Mouse (Mus musculus) liver, embryonic 14.5 days (tissue): ENCODE measurements around the gene Pla2g1b. TPM values are rescaled to one million over a fixed set of nuclear protein-coding genes. Genes with fewer than 3 reads are reported as not detected.

Experiments
- ATAC-seq: fragments of 200-750 bp; cut with Nextera tagmentation; 2 replicates; pipeline ENCODE4 v1.8.0; 2017; ENCODE audit warnings: moderate number of reproducible peaks, mild to moderate bottlenecking, moderate library complexity; ENCODE audit not compliant: insufficient read depth
- DNase-seq, 3 experiments: peaks; one replicate each; pipeline ENCODE4 v3.0.0-alpha.2; 2012 to 2013; ENCODE audit warnings: low read depth in 3 of 3, low spot score in 3 of 3
- H3K27ac ChIP-seq: fragments of 300-500 bp; sonication (generic); 2 replicates; pipeline ENCODE4 v1.5.1; 2014; ENCODE audit warnings: moderate library complexity, mild to moderate bottlenecking, control low read depth, inconsistent platforms
- H3K27me3 ChIP-seq: fragments of 300-500 bp; sonication (generic); 2 replicates; pipeline ENCODE4 v1.6.1; 2014; ENCODE audit warnings: mild to moderate bottlenecking, low read length, moderate library complexity; ENCODE audit not compliant: control insufficient read depth, insufficient read depth
- H3K36me3 ChIP-seq: fragments of 300-500 bp; sonication (generic); replicated peaks from 2 replicates; pipeline ENCODE4 v1.6.1; 2014; ENCODE audit warnings: low read depth; ENCODE audit not compliant: control insufficient read depth, insufficient read depth
- H3K4me1 ChIP-seq, 2 experiments: fragments of 200-500 bp in 1 of 2; fragments of 300-500 bp in 1 of 2; sonication (generic) in 1 of 2; replicated peaks; 2 replicates each; pipeline ENCODE4 v1.6.1; 2012 to 2014; ENCODE audit warnings: antibody characterized with exemption in 1 of 2, inconsistent platforms in 1 of 2, low read length in 1 of 2; ENCODE audit not compliant: control insufficient read depth in 2 of 2, insufficient read depth in 2 of 2
- H3K4me2 ChIP-seq: fragments of 300-500 bp; sonication (generic); 2 replicates; pipeline ENCODE4 v1.6.1; 2014; ENCODE audit warnings: low read depth, mild to moderate bottlenecking, control low read depth, moderate library complexity
- H3K4me3 ChIP-seq, 2 experiments: fragments of 200-500 bp in 1 of 2; fragments of 300-500 bp in 1 of 2; sonication (generic) in 1 of 2; 2 replicates each; pipeline ENCODE4 v1.5.1; 2012 to 2014; ENCODE audit warnings: low read depth in 2 of 2, low read length in 2 of 2, mild to moderate bottlenecking in 2 of 2, control low read depth in 1 of 2, inconsistent platforms in 1 of 2, moderate library complexity in 1 of 2; ENCODE audit not compliant: insufficient read depth in 1 of 2
- H3K9ac ChIP-seq: fragments of 300-500 bp; sonication (generic); replicated peaks from 2 replicates; pipeline ENCODE4 v1.6.1; 2014; ENCODE audit warnings: mild to moderate bottlenecking, control low read depth, moderate library complexity
- H3K9me3 ChIP-seq: fragments of 300-500 bp; sonication (generic); 2 replicates; pipeline ENCODE4 v1.6.1; 2016; ENCODE audit warnings: low read length, mixed read lengths; ENCODE audit not compliant: control insufficient read depth
- CTCF ChIP-seq: IDR thresholded peaks from 2 replicates; pipeline ENCODE4 v1.5.1; 2016; ENCODE audit warnings: antibody characterized with exemption, low read depth, control low read depth
- EP300 ChIP-seq: IDR thresholded peaks from 2 replicates; pipeline ENCODE4 v1.6.1; 2016; ENCODE audit warnings: antibody characterized with exemption, low read depth
- WGBS: fragments of 180-500 bp; shearing (Covaris S2); extraction: QIAGEN DNeasy Blood & Tissue Kit; methylation state at CpG from one replicate; pipeline ENCODE4 v1.1.7; 2014; ENCODE audit not compliant: insufficient replicate concordance; 5-methylcytosine and 5-hydroxymethylcytosine counted together
- polyA plus RNA-seq, 2 experiments: library from polyadenylated mRNA; depleted of rRNA in 1 of 2; stranded (reverse) in 1 of 2; unstranded in 1 of 2; fragments of >200 nt; fragmentation: Nextera tagmentation in 1 of 2; extraction: Ambion mirVana in 1 of 2; gene quantifications; 2 replicates each; pipeline versions ENCODE4 v1.2.1 to v1.2.3; 2012 to 2014

Pla2g1b gene
- polyA plus RNA-seq, 2 experiments, result not detected

DNA sequence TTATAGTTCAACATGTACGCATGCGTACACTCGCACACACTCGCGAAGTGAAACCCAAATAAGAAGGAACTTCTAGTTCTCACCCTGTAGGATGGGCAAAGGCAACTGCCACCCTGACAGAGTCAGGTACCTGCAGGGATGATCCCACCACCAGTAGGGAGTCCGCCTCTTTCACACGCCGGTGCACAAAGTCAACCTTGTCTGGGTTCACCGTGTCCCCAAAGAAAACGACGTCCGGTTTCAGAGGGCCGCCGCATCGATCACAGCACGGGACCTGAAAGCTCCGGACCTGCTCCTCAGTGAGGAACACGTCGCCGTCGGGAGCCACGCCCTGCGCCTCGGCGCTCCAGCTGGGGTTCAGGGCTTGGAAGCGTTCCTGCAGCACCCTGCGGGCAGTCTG, 14.0 kb downstream of the Pla2g1b start:
- Histone ChIP-seq H3K9ac (0 out of 2 replicates have a peak overlapping the region, but pooled peaks have one; percentile 9), H3K4me3 (peak overlapping the region; percentile 3 to 25; a peak in 2 of 4 replicates), H3K4me1 (peaks cover 0 to 9% of the 10 kb centered on the region in 2 experiments; a peak in 2 of 4 replicates), H3K27ac (no peak overlapping the region), H3K27me3 (no peaks in the 10 kb centered on the region), H3K36me3 (no peaks in the 10 kb centered on the region), H3K4me2 (peak overlapping the region; percentile 50), H3K9me3 (no peaks in the 10 kb centered on the region)
- TF ChIP-seq CTCF, result no peak
- no peak for TF ChIP-seq EP300
- ATAC-seq (no peak), DNase-seq (no peak)
- 36% methylated on average over 27 of the region's 27 CpGs for WGBS

DNA sequence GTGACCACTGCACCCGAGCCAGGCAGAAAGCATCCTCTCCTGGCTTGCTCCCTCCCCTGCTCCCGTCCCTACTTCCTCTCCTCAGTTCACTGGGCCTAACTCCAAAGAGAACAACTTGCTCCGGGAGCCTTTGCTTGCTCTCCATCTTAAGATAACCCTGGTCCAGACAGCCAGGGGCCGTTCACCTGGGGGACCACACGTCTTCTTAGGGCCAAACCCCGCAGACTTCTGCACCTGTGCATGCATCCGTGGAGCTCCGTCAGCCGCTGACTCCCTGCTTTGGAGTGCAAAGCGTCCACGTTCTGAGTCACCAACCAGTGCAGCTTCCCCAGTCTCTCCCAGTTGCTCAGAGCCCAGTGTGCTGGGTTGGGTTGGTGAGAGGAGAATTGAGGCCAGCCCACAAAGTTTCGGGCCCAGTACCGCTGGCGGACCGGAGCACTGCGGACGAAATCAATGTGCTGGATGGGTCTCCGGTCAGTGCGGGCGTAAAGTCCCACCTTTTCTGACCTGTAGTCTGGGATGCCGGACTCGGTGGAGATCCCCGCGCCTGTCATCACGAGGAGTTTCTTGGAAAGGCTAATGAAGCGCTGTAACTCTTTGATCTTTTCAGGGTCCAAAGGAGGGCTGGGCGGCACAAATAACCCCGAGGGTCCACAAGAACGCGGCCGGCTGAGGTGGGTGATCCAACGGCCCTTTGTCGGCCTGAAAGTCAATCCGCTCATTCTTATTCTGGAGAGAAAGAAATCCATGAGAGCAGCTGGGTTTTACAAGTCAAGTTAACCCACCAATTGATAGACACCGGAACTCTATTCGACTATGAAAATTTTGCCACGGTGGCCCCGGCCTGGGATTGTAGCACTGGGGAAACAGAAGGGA, 16.6 kb downstream of the Pla2g1b start:
- no peak overlapping the region for H3K9ac ChIP-seq
- no peak for ATAC-seq

DNA sequence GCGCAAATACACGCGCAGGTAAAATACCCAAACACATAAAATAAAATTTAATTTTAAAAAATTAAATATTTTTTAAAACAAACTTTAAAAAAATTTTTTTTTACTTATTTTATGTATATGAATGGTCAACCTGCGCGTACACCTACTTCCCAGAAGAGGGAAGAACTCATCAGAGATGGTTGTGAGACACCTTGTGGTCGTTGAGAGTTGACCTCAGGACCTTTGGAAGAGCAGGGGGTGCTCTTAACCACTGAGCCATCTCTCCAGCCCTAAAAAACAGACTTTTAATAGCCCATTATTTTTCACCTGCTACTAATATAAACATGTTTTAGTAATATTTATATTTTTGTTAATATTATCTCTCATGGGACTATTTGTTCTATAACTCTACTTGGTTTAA, 17.3 kb downstream of the Pla2g1b start:
- 52% methylated on average over 6 of the region's 6 CpGs for WGBS
- Histone ChIP-seq H3K9me3 (no peaks in the 10 kb centered on the region), H3K4me3 (no peak overlapping the region), H3K27ac (no peak overlapping the region), H3K4me1 (peaks cover 0 to 5% of the 10 kb centered on the region in 2 experiments; a peak in 3 of 4 replicates), H3K4me2 (no peak overlapping the region; the same call in 1 of the 2 replicates), H3K9ac (no peak overlapping the region), H3K36me3 (no peaks in the 10 kb centered on the region), H3K27me3 (no peaks in the 10 kb centered on the region)
- TF ChIP-seq EP300 (no peak), CTCF (peak; percentile 34)
- ATAC-seq, result no peak
- DNase-seq, result no peak

More for the DNA sequence above, 16.6 kb downstream of the Pla2g1b start:
- WGBS, result 75% methylated on average over 38 of the region's 38 CpGs
- H3K4me3 ChIP-seq, result no peak overlapping the region
- TF ChIP-seq EP300 (no peak), CTCF (no peak)
- H3K9me3 ChIP-seq, result no peaks in the 10 kb centered on the region
- no peak overlapping the region for H3K27ac ChIP-seq
- no peak overlapping the region for H3K4me2 ChIP-seq
- H3K36me3 ChIP-seq, result no peaks in the 10 kb centered on the region
- H3K27me3 ChIP-seq, result no peaks in the 10 kb centered on the region
- peaks cover 0 to 4% of the 10 kb centered on the region in 2 experiments; a peak in 2 of 4 replicates for H3K4me1 ChIP-seq
- no peak for DNase-seq

DNA sequence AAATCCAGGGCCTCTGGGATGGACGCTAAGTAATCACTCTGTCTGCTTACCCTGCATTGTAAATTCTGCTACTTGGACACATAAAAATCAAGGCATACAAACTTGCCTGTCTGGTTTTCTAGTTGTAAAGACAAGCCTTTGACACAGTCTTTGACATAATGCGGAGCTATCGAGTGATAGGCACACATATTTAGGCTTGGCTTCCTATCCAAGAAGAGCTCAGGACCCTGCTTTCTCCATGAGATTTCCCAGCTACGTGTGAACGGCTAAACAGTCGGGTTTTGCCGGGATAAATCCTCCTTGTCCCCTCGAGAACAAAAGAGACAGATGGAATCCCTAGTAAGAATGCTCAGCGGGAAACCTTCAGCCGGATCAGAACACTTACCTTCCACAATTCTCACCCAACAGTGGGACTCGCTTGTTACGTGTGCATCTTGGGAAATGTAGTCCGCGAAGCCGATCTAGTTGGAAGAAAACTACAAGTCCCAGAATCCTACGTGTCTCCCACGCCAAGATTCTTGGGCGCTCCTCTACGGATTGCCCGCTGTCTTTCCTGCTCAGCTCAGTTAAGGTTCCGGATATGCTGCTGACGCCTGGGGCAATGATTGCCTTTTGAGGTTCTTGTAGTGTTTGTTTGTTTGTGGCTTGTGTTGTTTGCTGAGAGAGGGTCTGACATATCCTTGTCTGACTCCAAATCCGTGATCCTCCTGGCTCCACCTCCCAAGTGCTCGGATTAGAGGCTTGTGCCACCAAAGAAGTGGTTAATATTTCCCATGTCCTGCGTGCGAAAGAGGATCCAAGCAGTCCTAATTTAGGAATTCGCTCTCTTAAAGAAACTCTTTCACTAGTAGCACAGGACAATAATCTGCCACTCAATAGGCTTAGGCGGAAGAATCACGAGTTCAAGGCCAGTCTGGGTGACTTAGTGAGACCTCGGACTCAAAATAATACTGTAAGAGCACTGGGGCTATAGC, 18.2 kb downstream of the Pla2g1b start, which contains the start of gene Sirt4:
TSS of gene Sirt4 (minus strand) at position 779 of the 974 bp plus-strand sequence.
- no peak for TF ChIP-seq CTCF
- TF ChIP-seq EP300, result no peak
- Histone ChIP-seq H3K9ac (peak within 1 kb of the TSS; percentile 78), H3K9me3 (no peaks in the 10 kb centered on the region), H3K27ac (peak within 1 kb of the TSS; percentile 54), H3K4me3 (peak within 1 kb of the TSS; percentile 59 to 86), H3K27me3 (no peaks in the 10 kb centered on the region), H3K4me2 (peak within 1 kb of the TSS; percentile 75), H3K36me3 (no peaks in the 10 kb centered on the region), H3K4me1 (peaks cover 3 to 10% of the 10 kb centered on the region in 2 experiments; a peak in 3 of 4 replicates)
- peak; percentile 84 for ATAC-seq
- DNase-seq, result peak; percentile 87 to 93 (median 92)
- WGBS, result 7% methylated on average over 30 of the region's 30 CpGs
